Mouse (Mus musculus): ENCODE data around the gene Olfr56. TPM values are rescaled to one million over a fixed set of nuclear protein-coding genes. Genes with fewer than 3 reads are reported as not detected.
"Not testable (repeated sequence)": the region's sequence is repeated elsewhere in the genome, so short reads cannot be mapped to it uniquely, and the experiment has no call there.

The Olfr56 gene
- 0.24 TPM in 1 of 2 replicates, not detected in the other for total RNA-seq (2014; fragmentation: Nextera tagmentation)
- 0.27 and 0.46 TPM in 2 replicates for total RNA-seq (2017)
- polyA plus RNA-seq (2012): 0.01 TPM in 1 of 2 replicates, not detected in the other

DNA sequence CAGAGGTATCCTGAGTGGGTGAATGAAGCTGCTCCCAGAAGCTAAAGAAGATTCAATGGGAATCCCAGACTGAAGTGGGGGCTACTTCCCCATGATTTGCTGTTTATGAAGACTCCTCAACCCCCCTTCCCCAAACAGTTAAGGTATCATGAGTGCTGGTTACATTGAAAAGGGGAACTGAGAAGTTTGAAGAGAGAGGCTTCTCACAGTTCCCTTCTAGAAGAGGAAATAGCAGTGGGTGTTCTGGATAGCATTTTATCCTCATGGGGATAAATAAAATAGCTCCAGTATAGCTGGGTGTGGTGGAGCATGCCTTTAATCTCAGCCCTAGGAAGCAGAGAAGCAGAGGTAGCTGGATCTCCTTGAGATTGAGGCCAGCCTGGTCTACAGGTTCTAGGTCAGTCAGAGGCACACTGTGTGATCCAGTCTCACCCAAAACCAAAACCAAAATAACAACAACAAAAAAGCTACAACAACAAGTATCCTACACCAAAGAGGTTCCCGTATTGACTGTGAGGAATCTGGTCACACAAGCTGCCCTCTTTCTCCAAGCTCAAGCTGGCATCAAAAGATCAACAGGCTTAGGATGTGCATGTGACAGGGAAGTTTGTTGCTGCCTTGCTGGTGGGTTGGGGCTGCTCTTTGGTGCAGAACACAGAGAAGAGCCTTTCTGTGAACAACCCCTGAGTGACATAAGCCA, at the start of gene Olfr56:
Olfr56 (plus strand) TSS at position 650 of the 700 bp plus-strand sequence.
- not testable (repeated sequence) for DNase-seq (ENCODE audit: low spot score); H3K4me3 ChIP-seq (ENCODE audit: low read depth, low read length); H3K27me3 ChIP-seq (ENCODE audit: insufficient read depth, low read length); H3K9me3 ChIP-seq (replicated peaks); H3K36me3 ChIP-seq (replicated peaks); H3K4me1 ChIP-seq (ENCODE audit: insufficient read depth, low read depth, low read length)
- peak; percentile 54; the same call in 1 of the 2 replicates for ATAC-seq (ENCODE audit: extremely low read depth, insufficient number of reproducible peaks, low FRiP score, poor library complexity, severe bottlenecking)

DNA sequence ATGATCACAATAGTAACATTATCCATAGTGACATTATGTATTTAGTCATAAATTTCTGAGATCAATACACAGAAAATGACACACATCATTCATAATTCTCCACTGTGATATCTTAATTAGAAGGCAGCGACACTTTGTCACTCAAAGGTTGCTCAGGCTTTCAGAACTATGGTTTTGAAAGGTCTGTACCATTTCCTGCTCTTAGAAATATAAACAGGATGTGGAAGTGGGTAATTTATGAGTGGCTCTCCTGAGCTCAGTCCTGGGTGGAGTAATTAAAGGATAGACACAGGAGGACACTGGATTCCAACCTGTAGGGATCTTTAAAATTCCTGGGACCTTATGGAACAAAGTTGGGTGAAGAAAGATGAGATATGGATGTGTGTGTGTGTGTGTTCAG, 45.3 kb upstream of the Olfr56 start:
- not testable (repeated sequence) for DNase-seq (ENCODE audit: low spot score); ATAC-seq (ENCODE audit: extremely low read depth, insufficient number of reproducible peaks, low FRiP score, poor library complexity, severe bottlenecking)

DNA sequence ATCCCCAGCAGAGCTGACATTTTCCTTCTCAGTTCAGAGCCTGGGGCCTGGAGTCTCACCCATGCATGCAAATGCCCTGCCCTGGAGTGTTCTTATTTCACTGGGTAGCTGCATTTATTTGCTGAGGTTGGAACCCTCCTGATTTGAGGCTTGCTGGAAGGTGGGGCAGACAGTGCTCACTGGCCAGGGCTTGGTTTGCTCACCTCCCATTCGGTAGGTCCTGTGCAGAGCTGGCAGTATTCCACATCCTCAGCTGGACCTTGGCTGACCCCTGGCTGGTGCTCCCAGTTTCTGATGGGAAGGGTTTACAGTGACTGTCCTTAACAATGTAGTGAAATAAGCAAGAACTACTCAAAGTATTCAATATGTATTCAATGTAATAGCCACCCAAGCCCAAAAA, 44.8 kb upstream of the Olfr56 start:
- not testable (repeated sequence) for H3K4me1 ChIP-seq (ENCODE audit: insufficient read depth, low read depth, low read length); DNase-seq (ENCODE audit: low spot score); H3K27me3 ChIP-seq (ENCODE audit: insufficient read depth, low read length); ATAC-seq (ENCODE audit: extremely low read depth, insufficient number of reproducible peaks, low FRiP score, poor library complexity, severe bottlenecking); H3K4me3 ChIP-seq (ENCODE audit: low read depth, low read length); H3K36me3 ChIP-seq (replicated peaks); H3K9me3 ChIP-seq (replicated peaks)

More for the DNA sequence above, 45.3 kb upstream of the Olfr56 start:
- H3K36me3 ChIP-seq (replicated peaks); H3K9me3 ChIP-seq (replicated peaks); H3K4me1 ChIP-seq (ENCODE audit: insufficient read depth, low read depth, low read length); H3K4me3 ChIP-seq (ENCODE audit: low read depth, low read length); H3K27me3 ChIP-seq (ENCODE audit: insufficient read depth, low read length): not testable (repeated sequence)

DNA sequence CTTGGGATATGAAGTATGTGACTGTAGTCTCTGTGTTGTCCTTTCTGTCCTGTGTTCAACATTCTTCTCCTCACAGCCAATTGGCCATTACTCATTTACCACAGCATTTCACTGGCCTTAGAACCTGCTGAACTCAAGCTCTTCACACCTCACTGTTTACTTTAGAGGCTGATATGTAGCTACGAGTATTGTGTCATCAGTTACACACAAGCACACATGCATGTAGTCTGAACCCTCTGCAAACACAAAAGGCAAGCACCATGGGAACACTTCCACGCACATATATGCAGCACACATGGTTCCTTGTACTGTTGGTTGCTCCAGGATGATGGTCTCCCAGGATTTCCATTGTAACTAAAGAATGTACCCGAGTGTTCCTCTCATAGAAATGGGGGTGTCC, 43.4 kb upstream of the Olfr56 start:
- not testable (repeated sequence) for H3K27me3 ChIP-seq (ENCODE audit: insufficient read depth, low read length); H3K4me1 ChIP-seq (ENCODE audit: insufficient read depth, low read depth, low read length); H3K36me3 ChIP-seq (replicated peaks); DNase-seq (ENCODE audit: low spot score); H3K9me3 ChIP-seq (replicated peaks); ATAC-seq (ENCODE audit: extremely low read depth, insufficient number of reproducible peaks, low FRiP score, poor library complexity, severe bottlenecking); H3K4me3 ChIP-seq (ENCODE audit: low read depth, low read length)

DNA sequence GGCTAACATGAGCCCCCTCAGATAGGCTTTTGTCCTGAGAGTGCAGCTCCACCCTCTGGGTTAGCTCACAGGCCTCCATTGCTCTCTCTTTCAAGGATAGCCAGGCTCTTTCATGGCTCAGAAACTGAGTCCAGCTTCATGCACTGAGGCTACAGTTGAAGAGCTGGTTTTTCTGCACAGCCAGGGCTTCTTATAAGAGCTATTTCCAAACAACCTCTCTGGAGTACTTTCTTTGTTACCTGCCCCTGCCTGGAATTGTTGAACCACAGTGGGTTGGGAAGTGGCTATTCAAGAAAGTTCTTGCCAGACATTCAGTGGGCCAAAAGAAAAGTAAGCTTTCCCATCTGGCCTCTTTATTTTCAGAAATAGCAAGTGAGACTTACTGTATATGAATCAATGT, 39.4 kb upstream of the Olfr56 start:
- H3K36me3 ChIP-seq (replicated peaks); H3K27me3 ChIP-seq (ENCODE audit: insufficient read depth, low read length); DNase-seq (ENCODE audit: low spot score); H3K4me3 ChIP-seq (ENCODE audit: low read depth, low read length); H3K4me1 ChIP-seq (ENCODE audit: insufficient read depth, low read depth, low read length); H3K9me3 ChIP-seq (replicated peaks); ATAC-seq (ENCODE audit: extremely low read depth, insufficient number of reproducible peaks, low FRiP score, poor library complexity, severe bottlenecking): not testable (repeated sequence)

DNA sequence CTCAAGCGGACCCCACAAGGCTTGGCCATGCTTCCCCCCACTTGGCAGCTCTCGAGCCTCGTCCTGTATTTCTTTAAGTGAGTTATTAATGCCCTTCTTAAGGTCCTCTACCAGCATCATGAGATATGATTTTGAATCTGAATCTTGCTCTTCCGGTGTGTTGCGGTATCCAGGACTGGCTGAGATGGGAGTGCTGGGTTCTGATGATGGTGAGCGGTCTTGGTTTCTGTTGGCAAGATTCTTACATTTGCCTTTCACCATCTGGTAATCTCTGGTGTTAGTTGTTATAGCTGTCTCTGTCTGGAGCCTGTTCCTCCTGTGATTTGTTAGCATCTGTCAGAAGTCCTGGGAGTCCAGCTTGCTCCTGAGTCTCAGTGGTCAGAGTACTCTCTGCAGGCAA, 32.6 kb upstream of the Olfr56 start, which contains the start of gene Psme2b:
Psme2b (minus strand) TSS at position 101 of the 400 bp plus-strand sequence.
- H3K27me3 ChIP-seq (ENCODE audit: insufficient read depth, low read length); H3K4me3 ChIP-seq (ENCODE audit: low read depth, low read length); H3K9me3 ChIP-seq (replicated peaks); ATAC-seq (ENCODE audit: extremely low read depth, insufficient number of reproducible peaks, low FRiP score, poor library complexity, severe bottlenecking); DNase-seq (ENCODE audit: low spot score); H3K4me1 ChIP-seq (ENCODE audit: insufficient read depth, low read depth, low read length); H3K36me3 ChIP-seq (replicated peaks): not testable (repeated sequence)

DNA sequence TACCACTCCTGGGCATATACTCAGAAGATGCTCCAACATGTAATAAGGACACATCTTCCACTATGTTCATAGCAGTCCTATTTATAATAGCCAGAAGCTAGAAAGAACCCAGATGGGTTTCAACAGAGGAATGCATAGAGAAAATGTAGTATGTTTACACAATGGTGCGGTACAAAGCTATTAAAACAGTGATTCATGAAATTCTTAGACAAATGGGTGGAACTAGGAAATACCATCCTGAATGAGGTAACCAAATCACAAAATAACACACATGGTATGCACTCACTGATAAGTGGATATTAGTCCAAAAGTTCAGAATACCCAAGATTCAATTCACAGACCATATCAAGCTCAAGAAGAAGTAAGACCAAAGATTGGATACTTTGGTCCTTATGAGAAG, 4.0 kb upstream of the Olfr56 start:
- H3K4me3 ChIP-seq (ENCODE audit: low read depth, low read length); ATAC-seq (ENCODE audit: extremely low read depth, insufficient number of reproducible peaks, low FRiP score, poor library complexity, severe bottlenecking); DNase-seq (ENCODE audit: low spot score); H3K4me1 ChIP-seq (ENCODE audit: insufficient read depth, low read depth, low read length); H3K36me3 ChIP-seq (replicated peaks); H3K9me3 ChIP-seq (replicated peaks); H3K27me3 ChIP-seq (ENCODE audit: insufficient read depth, low read length): not testable (repeated sequence)

DNA sequence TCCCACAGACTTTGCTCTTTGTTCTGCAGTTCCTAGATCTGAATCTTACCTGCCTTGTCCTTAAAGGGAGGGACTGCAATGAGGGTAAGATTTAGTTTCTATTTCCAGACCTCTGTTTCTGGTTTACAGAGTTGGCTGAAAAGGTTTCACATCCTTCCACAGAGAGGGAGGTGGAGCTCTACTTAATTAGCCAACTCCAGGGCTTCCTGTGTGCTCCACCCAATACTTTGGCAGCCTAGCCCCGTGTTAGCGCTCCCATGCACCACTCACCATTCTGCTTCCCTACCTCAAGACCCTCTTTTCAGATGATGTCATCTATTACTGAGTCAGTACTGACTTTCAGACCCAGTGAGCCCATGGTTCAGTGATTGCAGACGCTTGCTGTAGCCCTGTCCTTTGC, 562 bp downstream of the Olfr56 start, which contains the start of gene 9930111J21Rik1:
9930111J21Rik1 (minus strand) TSS at position 148 of the 400 bp plus-strand sequence.
- not testable (repeated sequence) for H3K27me3 ChIP-seq (ENCODE audit: insufficient read depth, low read length); H3K4me1 ChIP-seq (ENCODE audit: insufficient read depth, low read depth, low read length); H3K36me3 ChIP-seq (replicated peaks); DNase-seq (ENCODE audit: low spot score); H3K4me3 ChIP-seq (ENCODE audit: low read depth, low read length); H3K9me3 ChIP-seq (replicated peaks)
- ATAC-seq (ENCODE audit: extremely low read depth, insufficient number of reproducible peaks, low FRiP score, poor library complexity, severe bottlenecking): peak; percentile 30; the same call in 1 of the 2 replicates

DNA sequence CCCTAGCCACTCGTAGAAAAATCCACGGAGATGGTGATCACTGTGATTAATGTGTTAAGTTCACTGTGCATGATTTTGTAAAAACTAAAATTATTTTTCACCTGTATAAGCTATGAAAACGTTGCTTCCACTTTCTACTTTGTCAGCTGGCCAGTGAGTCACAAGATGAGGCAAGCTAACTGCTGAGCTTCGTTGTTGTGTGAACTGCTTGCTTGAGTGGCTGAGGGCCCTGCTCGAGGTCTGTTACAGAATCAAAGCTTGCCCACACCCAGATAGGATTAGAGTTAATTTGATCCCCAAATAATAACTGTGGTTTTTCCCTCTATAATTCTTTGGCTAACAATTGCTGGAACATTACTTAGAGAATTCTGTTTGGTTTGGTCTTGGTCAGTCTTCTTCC, 1.4 kb downstream of the Olfr56 start:
- H3K9me3 ChIP-seq (replicated peaks); H3K4me1 ChIP-seq (ENCODE audit: insufficient read depth, low read depth, low read length); ATAC-seq (ENCODE audit: extremely low read depth, insufficient number of reproducible peaks, low FRiP score, poor library complexity, severe bottlenecking): not testable (repeated sequence)

DNA sequence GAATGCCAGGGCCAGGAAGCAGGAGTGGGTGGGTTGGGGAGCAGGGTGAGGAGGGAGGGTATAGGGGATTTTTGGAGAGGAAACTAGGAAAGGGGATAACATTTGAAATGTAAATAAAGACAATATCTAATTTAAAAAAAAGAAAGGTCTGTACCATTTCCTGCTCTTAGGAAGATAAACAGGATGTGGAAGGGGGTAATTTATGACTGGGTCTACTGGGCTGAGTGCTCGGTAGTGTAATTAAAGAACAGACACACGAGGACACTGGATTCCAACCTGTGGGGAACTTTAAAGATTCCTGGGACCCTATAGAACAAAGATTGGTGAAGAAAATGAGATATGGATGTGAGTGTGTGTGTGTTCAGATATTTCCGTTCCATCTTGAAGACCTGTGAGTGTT, 4.2 kb downstream of the Olfr56 start:
- not testable (repeated sequence) for H3K4me1 ChIP-seq (ENCODE audit: insufficient read depth, low read depth, low read length); DNase-seq (ENCODE audit: low spot score); H3K27me3 ChIP-seq (ENCODE audit: insufficient read depth, low read length); H3K9me3 ChIP-seq (replicated peaks); H3K4me3 ChIP-seq (ENCODE audit: low read depth, low read length); H3K36me3 ChIP-seq (replicated peaks); ATAC-seq (ENCODE audit: extremely low read depth, insufficient number of reproducible peaks, low FRiP score, poor library complexity, severe bottlenecking)

More for the DNA sequence above, 1.4 kb downstream of the Olfr56 start:
- H3K4me3 ChIP-seq (ENCODE audit: low read depth, low read length); H3K27me3 ChIP-seq (ENCODE audit: insufficient read depth, low read length); DNase-seq (ENCODE audit: low spot score); H3K36me3 ChIP-seq (replicated peaks): not testable (repeated sequence)

DNA sequence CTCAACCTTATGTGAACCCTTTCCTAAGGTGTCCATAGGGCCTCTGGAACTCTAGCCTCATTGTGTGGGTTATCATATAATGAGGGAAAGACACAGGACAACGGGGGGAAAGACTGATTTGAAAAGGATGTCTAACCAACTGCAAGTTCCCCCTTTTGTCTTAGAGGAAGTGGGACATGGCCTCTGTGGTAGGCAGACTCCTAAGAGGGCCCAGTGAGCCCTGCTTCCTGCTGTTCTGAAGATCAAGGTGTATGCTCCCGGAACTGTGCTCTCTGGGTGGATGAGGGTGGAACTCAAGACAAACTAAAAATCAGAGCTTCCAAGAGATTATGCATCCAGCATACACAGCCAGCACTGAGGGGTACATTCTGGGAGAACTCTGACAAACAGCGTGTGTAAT, 9.5 kb downstream of the Olfr56 start:
- H3K36me3 ChIP-seq (replicated peaks); DNase-seq (ENCODE audit: low spot score); H3K27me3 ChIP-seq (ENCODE audit: insufficient read depth, low read length); H3K9me3 ChIP-seq (replicated peaks); ATAC-seq (ENCODE audit: extremely low read depth, insufficient number of reproducible peaks, low FRiP score, poor library complexity, severe bottlenecking); H3K4me3 ChIP-seq (ENCODE audit: low read depth, low read length): not testable (repeated sequence)
- peaks cover 13% of the 10 kb centered on the region for H3K4me1 ChIP-seq (ENCODE audit: insufficient read depth, low read depth, low read length)

DNA sequence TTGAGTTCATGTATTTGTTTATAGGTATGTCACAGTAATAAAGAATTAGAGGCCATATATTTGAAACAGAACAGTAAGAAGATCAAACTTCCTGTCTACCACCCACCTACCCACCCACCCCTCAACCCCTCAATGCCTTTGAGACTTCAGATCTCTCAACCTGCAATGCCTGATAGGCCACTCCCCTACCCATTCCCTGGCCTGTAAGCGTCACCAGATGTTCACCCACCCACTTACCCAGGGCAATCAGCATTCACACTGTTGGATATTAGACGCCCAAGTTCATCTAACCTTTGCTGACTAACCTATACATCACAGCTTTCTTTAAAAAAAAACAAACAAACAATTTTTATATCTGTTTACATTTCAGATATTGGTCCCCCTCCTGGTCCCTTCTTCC, 11.3 kb downstream of the Olfr56 start:
- ATAC-seq (ENCODE audit: extremely low read depth, insufficient number of reproducible peaks, low FRiP score, poor library complexity, severe bottlenecking); H3K9me3 ChIP-seq (replicated peaks); H3K4me3 ChIP-seq (ENCODE audit: low read depth, low read length); DNase-seq (ENCODE audit: low spot score); H3K36me3 ChIP-seq (replicated peaks); H3K27me3 ChIP-seq (ENCODE audit: insufficient read depth, low read length): not testable (repeated sequence)
- peaks cover 28% of the 10 kb centered on the region for H3K4me1 ChIP-seq (ENCODE audit: insufficient read depth, low read depth, low read length)
